Mouse (Mus musculus): ENCODE results near the gene Nepn. TPM values are rescaled to one million over a fixed set of nuclear protein-coding genes. Genes with fewer than 3 reads are reported as not detected.
A peak's percentile ranks its signal among the peaks of the same experiment; 100 is the strongest.

The Nepn gene
- polyA plus RNA-seq, 1 experiment from 2014 or later, result not detected

DNA sequence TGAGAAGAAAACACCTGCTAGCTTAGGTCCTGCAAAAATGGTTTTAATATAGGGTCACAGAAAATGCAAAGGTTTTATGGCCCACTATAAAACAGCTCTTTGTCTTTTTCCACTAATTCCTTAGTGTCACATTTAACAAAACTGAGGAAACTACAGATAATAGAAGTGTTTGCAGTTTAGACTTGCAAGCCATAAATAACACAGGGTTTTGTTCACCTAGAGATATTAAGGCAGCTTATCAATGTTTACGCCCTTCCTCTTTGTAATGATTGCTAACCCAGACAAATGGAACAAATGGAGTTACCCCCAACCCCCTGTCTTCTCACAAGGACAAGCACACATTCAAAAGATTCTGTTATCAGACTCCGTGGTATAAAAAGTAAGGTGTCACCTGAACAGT, 2.4 kb downstream of the Nepn start:
- 59% methylated on average over 2 of the region's 2 CpGs for WGBS
- no peak overlapping the region for H3K4me2 ChIP-seq (ENCODE audit: low read depth, low read length)
- no peaks in the 10 kb centered on the region for H3K36me3 ChIP-seq (ENCODE audit: control insufficient read depth, insufficient read depth, low read length)
- no peak for ATAC-seq (ENCODE audit: low read depth)
- H3K9me3 ChIP-seq (ENCODE audit: control insufficient read depth, low read length), result no peaks in the 10 kb centered on the region
- H3K27me3 ChIP-seq (ENCODE audit: control insufficient read depth, insufficient read depth, low read depth, low read length), result no peaks in the 10 kb centered on the region
- no peak overlapping the region for H3K4me3 ChIP-seq (ENCODE audit: low read length)
- no peak overlapping the region for H3K9ac ChIP-seq (ENCODE audit: low read length)
- H3K4me1 ChIP-seq (replicated peaks; ENCODE audit: control insufficient read depth, insufficient read depth, low read length), result no peaks in the 10 kb centered on the region
- no peak overlapping the region for H3K27ac ChIP-seq (ENCODE audit: low read length)

DNA sequence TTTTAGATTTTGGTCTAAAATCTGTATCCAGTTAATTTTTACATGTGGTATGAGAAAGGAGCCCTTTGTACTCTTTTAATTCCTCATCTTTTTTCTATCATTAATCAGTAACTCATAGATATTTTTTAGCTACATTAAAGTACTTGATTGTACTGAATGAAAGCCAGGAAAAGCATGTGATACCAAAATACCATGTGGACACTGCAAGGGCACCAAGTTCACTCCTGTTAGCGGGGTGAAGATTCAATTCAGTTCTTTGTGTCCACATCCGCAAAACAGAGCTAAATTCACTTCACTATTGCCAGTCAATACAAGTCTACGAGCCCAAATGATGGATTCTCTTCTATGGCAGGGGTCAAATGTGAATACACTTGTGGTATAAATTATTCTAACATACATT, 7.9 kb downstream of the Nepn start:
- 82% methylated on average over 3 of the region's 3 CpGs for WGBS
- no peaks in the 10 kb centered on the region for H3K36me3 ChIP-seq (ENCODE audit: control insufficient read depth, insufficient read depth, low read length)
- no peak for ATAC-seq (ENCODE audit: low read depth)
- no peaks in the 10 kb centered on the region for H3K27me3 ChIP-seq (ENCODE audit: control insufficient read depth, insufficient read depth, low read depth, low read length)
- H3K4me2 ChIP-seq (ENCODE audit: low read depth, low read length), result no peak overlapping the region
- H3K9me3 ChIP-seq (ENCODE audit: control insufficient read depth, low read length), result no peaks in the 10 kb centered on the region
- no peak overlapping the region for H3K9ac ChIP-seq (ENCODE audit: low read length)
- no peak overlapping the region for H3K4me3 ChIP-seq (ENCODE audit: low read length)
- H3K4me1 ChIP-seq (replicated peaks; ENCODE audit: control insufficient read depth, insufficient read depth, low read length), result no peaks in the 10 kb centered on the region
- no peak overlapping the region for H3K27ac ChIP-seq (ENCODE audit: low read length)

DNA sequence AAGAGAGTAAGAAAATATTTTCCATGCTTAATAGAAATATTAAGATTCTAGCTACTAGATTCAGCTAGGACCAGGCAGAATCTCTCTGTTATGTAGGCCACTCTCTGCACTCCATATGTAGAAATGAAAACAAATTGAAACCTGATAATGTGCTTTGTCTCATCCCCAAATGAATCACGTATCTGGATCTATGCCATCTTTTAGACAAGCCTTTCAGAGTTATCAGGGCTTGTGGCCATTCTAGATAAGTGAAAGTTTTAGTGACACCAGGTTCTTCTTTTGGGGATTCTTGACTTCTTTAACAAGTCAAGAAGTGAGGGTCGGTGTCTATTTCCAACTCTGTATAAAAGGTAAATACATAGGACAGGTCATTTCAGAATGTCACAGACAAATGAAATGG, 9.9 kb downstream of the Nepn start:
- Histone ChIP-seq H3K4me2 (ENCODE audit: low read depth, low read length) (no peak overlapping the region), H3K36me3 (ENCODE audit: control insufficient read depth, insufficient read depth, low read length) (no peaks in the 10 kb centered on the region), H3K27me3 (ENCODE audit: control insufficient read depth, insufficient read depth, low read depth, low read length) (no peaks in the 10 kb centered on the region), H3K9me3 (ENCODE audit: control insufficient read depth, low read length) (no peaks in the 10 kb centered on the region), H3K9ac (ENCODE audit: low read length) (no peak overlapping the region), H3K4me1 (replicated peaks; ENCODE audit: control insufficient read depth, insufficient read depth, low read length) (no peaks in the 10 kb centered on the region), H3K27ac (ENCODE audit: low read length) (no peak overlapping the region), H3K4me3 (ENCODE audit: low read length) (no peak overlapping the region)
- WGBS, result 69% methylated on average over 2 of the region's 2 CpGs
- no peak for ATAC-seq (ENCODE audit: low read depth)

DNA sequence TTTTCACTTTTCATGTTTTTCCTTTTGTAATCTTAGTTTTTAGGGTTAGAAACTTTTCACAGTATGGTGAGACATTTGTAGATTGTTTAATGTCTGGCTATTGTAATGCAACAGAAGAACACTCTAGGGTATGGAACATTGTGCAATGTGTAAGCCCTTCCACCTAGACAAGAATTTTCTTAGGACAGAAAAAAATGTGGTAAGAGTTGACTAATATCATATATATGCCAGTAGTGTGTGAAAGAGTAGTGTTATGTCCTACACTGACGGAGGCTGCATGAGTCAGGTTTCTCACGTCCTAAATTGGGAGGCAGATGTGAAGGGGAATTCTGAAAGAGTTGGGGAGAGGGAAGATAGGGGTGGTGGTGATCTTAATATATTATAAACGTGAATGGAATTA, 10.9 kb downstream of the Nepn start:
- 57% methylated on average over 3 of the region's 3 CpGs for WGBS
- Histone ChIP-seq H3K27me3 (ENCODE audit: control insufficient read depth, insufficient read depth, low read depth, low read length) (no peaks in the 10 kb centered on the region), H3K4me1 (replicated peaks; ENCODE audit: control insufficient read depth, insufficient read depth, low read length) (no peaks in the 10 kb centered on the region), H3K9ac (ENCODE audit: low read length) (no peak overlapping the region), H3K9me3 (ENCODE audit: control insufficient read depth, low read length) (no peaks in the 10 kb centered on the region), H3K4me2 (ENCODE audit: low read depth, low read length) (no peak overlapping the region), H3K27ac (ENCODE audit: low read length) (no peak overlapping the region), H3K4me3 (ENCODE audit: low read length) (no peak overlapping the region), H3K36me3 (ENCODE audit: control insufficient read depth, insufficient read depth, low read length) (no peaks in the 10 kb centered on the region)
- no peak for ATAC-seq (ENCODE audit: low read depth)

DNA sequence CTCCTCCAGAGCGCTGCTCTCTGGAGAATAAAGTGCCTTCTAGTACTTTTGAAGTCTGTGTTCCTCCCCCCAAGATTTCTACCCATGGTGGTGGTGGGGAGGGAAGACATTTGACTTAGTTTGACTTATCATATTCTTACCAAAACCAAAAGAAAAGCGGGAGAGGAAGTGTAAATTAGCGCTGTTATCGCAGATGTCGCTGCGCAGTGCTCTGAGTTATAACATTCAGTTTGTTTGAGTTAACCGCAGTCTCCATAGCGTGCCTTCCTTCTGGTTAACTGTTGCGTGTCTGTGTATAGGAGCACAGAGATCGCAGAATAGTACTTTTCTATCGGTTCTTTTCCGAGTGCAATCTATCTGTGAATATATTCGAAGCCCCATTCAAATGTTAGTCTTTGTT, 16.4 kb downstream of the Nepn start:
- ATAC-seq (ENCODE audit: low read depth), result no peak
- H3K27me3 ChIP-seq (ENCODE audit: control insufficient read depth, insufficient read depth, low read depth, low read length), result no peaks in the 10 kb centered on the region
- no peak overlapping the region for H3K4me3 ChIP-seq (ENCODE audit: low read length)
- H3K4me2 ChIP-seq (ENCODE audit: low read depth, low read length), result no peak overlapping the region
- no peaks in the 10 kb centered on the region for H3K4me1 ChIP-seq (replicated peaks; ENCODE audit: control insufficient read depth, insufficient read depth, low read length)
- H3K9ac ChIP-seq (ENCODE audit: low read length), result no peak overlapping the region
- 80% methylated on average over 13 of the region's 13 CpGs for WGBS
- H3K27ac ChIP-seq (ENCODE audit: low read length), result no peak overlapping the region
- no peaks in the 10 kb centered on the region for H3K9me3 ChIP-seq (ENCODE audit: control insufficient read depth, low read length)
- no peaks in the 10 kb centered on the region for H3K36me3 ChIP-seq (ENCODE audit: control insufficient read depth, insufficient read depth, low read length)

DNA sequence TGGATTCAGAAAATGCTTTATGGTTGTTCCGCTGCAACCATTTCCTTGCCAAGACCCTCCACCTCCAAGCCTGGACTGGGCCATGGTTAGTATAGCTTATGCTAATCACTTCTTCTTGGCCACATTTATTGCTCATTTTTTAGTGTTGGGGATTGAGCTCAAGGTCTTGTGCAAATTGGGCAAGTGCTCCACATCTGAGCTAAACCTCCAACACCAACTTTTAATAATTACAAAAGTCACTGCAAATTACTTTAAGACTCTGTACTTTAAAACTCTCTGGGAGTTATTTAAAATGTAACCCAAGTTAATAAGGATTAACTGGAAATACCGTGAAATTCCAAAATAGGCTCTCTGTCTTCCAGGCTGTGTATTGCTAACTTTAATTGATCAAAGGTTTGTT, 18.8 kb downstream of the Nepn start:
- WGBS, result 92% methylated on average over 2 of the region's 2 CpGs
- Histone ChIP-seq H3K27me3 (ENCODE audit: control insufficient read depth, insufficient read depth, low read depth, low read length) (no peaks in the 10 kb centered on the region), H3K27ac (ENCODE audit: low read length) (no peak overlapping the region), H3K9ac (ENCODE audit: low read length) (no peak overlapping the region), H3K36me3 (ENCODE audit: control insufficient read depth, insufficient read depth, low read length) (no peaks in the 10 kb centered on the region), H3K4me3 (ENCODE audit: low read length) (no peak overlapping the region), H3K4me2 (ENCODE audit: low read depth, low read length) (no peak overlapping the region), H3K4me1 (replicated peaks; ENCODE audit: control insufficient read depth, insufficient read depth, low read length) (no peaks in the 10 kb centered on the region), H3K9me3 (ENCODE audit: control insufficient read depth, low read length) (no peaks in the 10 kb centered on the region)
- no peak for ATAC-seq (ENCODE audit: low read depth)

DNA sequence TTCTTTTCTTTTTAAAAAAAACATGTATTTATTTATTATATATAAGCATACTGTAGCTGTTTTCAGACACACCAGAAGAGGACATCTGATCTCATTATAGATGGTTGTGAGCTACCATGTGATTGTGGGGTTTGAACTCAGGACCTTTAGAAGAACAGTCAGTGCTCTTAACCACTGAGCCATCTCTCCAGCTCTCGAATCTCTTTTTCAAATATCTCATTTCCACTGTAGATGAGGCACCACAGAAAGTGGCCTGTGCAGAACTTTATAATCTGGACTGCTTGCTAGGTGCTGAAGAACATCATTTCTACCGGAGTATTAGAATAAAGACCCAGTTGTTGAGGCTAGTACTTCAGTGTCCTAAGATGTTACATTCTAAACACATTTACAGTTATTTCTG, 26.2 kb downstream of the Nepn start:
- no peak for ATAC-seq (ENCODE audit: low read depth)

GRCm38 (mm10) chr10:52416458-52416857, 27.7 kb downstream of the Nepn start:
- H3K27ac ChIP-seq (ENCODE audit: low read length), result no peak overlapping the region
- H3K36me3 ChIP-seq (ENCODE audit: control insufficient read depth, insufficient read depth, low read length), result peaks cover 2% of the 10 kb centered on the region; the same call in 1 of the 2 replicates
- no peak for ATAC-seq (ENCODE audit: low read depth)
- peaks cover 16% of the 10 kb centered on the region for H3K4me1 ChIP-seq (replicated peaks; ENCODE audit: control insufficient read depth, insufficient read depth, low read length)
- peak overlapping the region; percentile 58 for H3K4me2 ChIP-seq (ENCODE audit: low read depth, low read length)
- no peaks in the 10 kb centered on the region for H3K27me3 ChIP-seq (ENCODE audit: control insufficient read depth, insufficient read depth, low read depth, low read length)
- peak overlapping the region; percentile 59 for H3K9ac ChIP-seq (ENCODE audit: low read length)
- H3K4me3 ChIP-seq (ENCODE audit: low read length), result peak overlapping the region; percentile 100
- WGBS, result 32% methylated on average over 2 of the region's 2 CpGs
- H3K9me3 ChIP-seq (ENCODE audit: control insufficient read depth, low read length), result no peaks in the 10 kb centered on the region

More for the DNA sequence above, 26.2 kb downstream of the Nepn start:
- WGBS, result 83% methylated on average over 2 of the region's 2 CpGs
- no peaks in the 10 kb centered on the region for H3K9me3 ChIP-seq (ENCODE audit: control insufficient read depth, low read length)
- no peaks in the 10 kb centered on the region for H3K27me3 ChIP-seq (ENCODE audit: control insufficient read depth, insufficient read depth, low read depth, low read length)
- no peak overlapping the region for H3K4me2 ChIP-seq (ENCODE audit: low read depth, low read length)
- no peak overlapping the region for H3K27ac ChIP-seq (ENCODE audit: low read length)
- no peak overlapping the region for H3K9ac ChIP-seq (ENCODE audit: low read length)
- peaks cover 13% of the 10 kb centered on the region for H3K4me1 ChIP-seq (replicated peaks; ENCODE audit: control insufficient read depth, insufficient read depth, low read length)
- H3K4me3 ChIP-seq (ENCODE audit: low read length), result no peak overlapping the region
- no peaks in the 10 kb centered on the region for H3K36me3 ChIP-seq (ENCODE audit: control insufficient read depth, insufficient read depth, low read length)

- peak; percentile 99 for ATAC-seq (ENCODE audit: low read depth)
- H3K9ac ChIP-seq (ENCODE audit: low read length), result peak within 1 kb of the TSS; percentile 95
- H3K9me3 ChIP-seq (ENCODE audit: control insufficient read depth, low read length), result no peaks in the 10 kb centered on the region
- peak within 1 kb of the TSS; percentile 93 for H3K27ac ChIP-seq (ENCODE audit: low read length)
- H3K4me2 ChIP-seq (ENCODE audit: low read depth, low read length), result peak within 1 kb of the TSS; percentile 87
- peak within 1 kb of the TSS; percentile 100 for H3K4me3 ChIP-seq (ENCODE audit: low read length)
- peaks cover 2% of the 10 kb centered on the region; the same call in 1 of the 2 replicates for H3K36me3 ChIP-seq (ENCODE audit: control insufficient read depth, insufficient read depth, low read length)
- WGBS, result under 1% methylated on average over 70 of the region's 79 CpGs
- H3K4me1 ChIP-seq (replicated peaks; ENCODE audit: control insufficient read depth, insufficient read depth, low read length), result peaks cover 16% of the 10 kb centered on the region
- H3K27me3 ChIP-seq (ENCODE audit: control insufficient read depth, insufficient read depth, low read depth, low read length), result no peaks in the 10 kb centered on the region
These were observed 28.7 kb downstream of the Nepn start, which contains the start of gene Nus1 for GRCm38 (mm10) chr10:52417299-52417997. Gene Nus1 (plus strand): TSS chr10:52417547.
